Mouse (Mus musculus) heart, postnatal 0 days (tissue): ENCODE results near the gene Otulin. TPM values are rescaled to one million over a fixed set of nuclear protein-coding genes. Genes with fewer than 3 reads are reported as not detected.
A peak's percentile ranks its signal among the peaks of the same experiment; 100 is the strongest.

Experiments
- ATAC-seq: fragments of 200-750 bp; cut with Nextera tagmentation; 2 replicates; pipeline ENCODE4 v1.8.0; 2017; ENCODE audit warnings: low read depth, moderate number of reproducible peaks, moderate library complexity; ENCODE audit not compliant: insufficient read depth
- DNase-seq: peaks from one replicate; pipeline ENCODE4 v3.0.0-alpha.2; 2016; ENCODE audit warnings: low spot score
- H3K27ac ChIP-seq: fragments of 300-500 bp; sonication (generic); 2 replicates; pipeline ENCODE4 v1.5.1; 2014; ENCODE audit warnings: low read depth, mild to moderate bottlenecking
- H3K27me3 ChIP-seq: fragments of 300-500 bp; sonication (generic); 2 replicates; pipeline ENCODE4 v1.6.1; 2014; ENCODE audit warnings: low read length, mixed read lengths; ENCODE audit not compliant: control insufficient read depth, insufficient read depth
- H3K36me3 ChIP-seq: fragments of 300-500 bp; sonication (generic); replicated peaks from 2 replicates; pipeline ENCODE4 v1.6.1; 2014; ENCODE audit warnings: low read length, mixed read lengths; ENCODE audit not compliant: control insufficient read depth, insufficient read depth
- H3K4me1 ChIP-seq: fragments of 300-500 bp; sonication (generic); 2 replicates; pipeline ENCODE4 v1.6.1; 2014; ENCODE audit warnings: antibody characterized with exemption; ENCODE audit not compliant: control insufficient read depth, insufficient read depth
- H3K4me2 ChIP-seq: fragments of 300-500 bp; sonication (generic); 2 replicates; pipeline ENCODE4 v1.6.1; 2014; ENCODE audit warnings: low read depth, mild to moderate bottlenecking, low read length, moderate library complexity
- H3K4me3 ChIP-seq: fragments of 300-500 bp; sonication (generic); 2 replicates; pipeline ENCODE4 v1.5.1; 2014; ENCODE audit warnings: low read depth, low read length
- H3K9ac ChIP-seq: fragments of 300-500 bp; sonication (generic); replicated peaks from 2 replicates; pipeline ENCODE4 v1.6.1; 2014; ENCODE audit warnings: low read depth, low read length, mixed read lengths
- H3K9me3 ChIP-seq: fragments of 300-500 bp; sonication (generic); replicated peaks from 2 replicates; pipeline ENCODE4 v1.6.1; 2016; ENCODE audit warnings: low read length; ENCODE audit not compliant: control insufficient read depth
- CTCF ChIP-seq: IDR thresholded peaks from 2 replicates; pipeline ENCODE4 v1.5.1; 2016; ENCODE audit warnings: antibody characterized with exemption, control low read depth, low read depth
- EP300 ChIP-seq: IDR thresholded peaks from 2 replicates; pipeline ENCODE4 v1.6.1; 2016; ENCODE audit warnings: antibody characterized with exemption, low read depth
- WGBS: fragments of 180-500 bp; shearing (Covaris S2); extraction: QIAGEN DNeasy Blood & Tissue Kit; methylation state at CpG from one replicate; pipeline ENCODE4 v1.1.7; 2014; 5-methylcytosine and 5-hydroxymethylcytosine counted together
- polyA plus RNA-seq: library from polyadenylated mRNA; unstranded; fragments of >200 nt; fragmentation: Nextera tagmentation; extraction: Ambion mirVana; gene quantifications from 2 replicates; pipeline ENCODE4 v1.2.1, GENCODE M21; 2015
- total RNA-seq: library from RNA; depleted of rRNA; stranded (reverse); fragments of >200 nt; gene quantifications from 2 replicates; pipeline ENCODE4 v1.2.3, GENCODE M21; 2014; ENCODE audit warnings: low replicate concordance

Gene Otulin
- total and polyA plus RNA-seq, 2 experiments from 2014 or later: 26.3 to 36.1 TPM

DNA sequence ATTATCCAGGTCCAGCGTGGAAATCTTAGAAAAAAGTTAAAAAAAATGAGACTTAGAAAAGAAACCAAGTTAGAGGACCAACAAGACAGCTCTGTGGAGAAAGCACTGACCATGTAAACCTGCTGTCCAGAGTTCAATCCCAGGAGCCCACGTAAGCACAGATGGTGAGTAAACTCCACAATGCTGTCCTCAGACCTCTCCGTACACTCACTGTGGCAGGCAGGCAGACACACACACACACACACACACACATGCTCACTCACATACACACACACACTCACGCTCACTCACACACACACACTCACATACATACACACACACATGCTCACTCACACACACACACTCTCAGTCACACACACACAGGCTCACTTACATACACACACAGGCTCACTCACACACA is 17.2 kb downstream of the Otulin start:
- H3K4me1 ChIP-seq: peaks cover 11% of the 10 kb centered on the region
- no peak overlapping the region for H3K27ac ChIP-seq
- H3K4me3 ChIP-seq: no peak overlapping the region
- H3K4me2 ChIP-seq: no peak overlapping the region
- TF ChIP-seq EP300: no peak
- no peak for TF ChIP-seq CTCF
- ATAC-seq (no peak), DNase-seq (no peak)
- H3K27me3 ChIP-seq: no peaks in the 10 kb centered on the region
- no peak overlapping the region for H3K9ac ChIP-seq
- H3K9me3 ChIP-seq: no peaks in the 10 kb centered on the region
- peaks cover 60% of the 10 kb centered on the region for H3K36me3 ChIP-seq
- WGBS: 90% methylated on average over 4 of the region's 4 CpGs

DNA sequence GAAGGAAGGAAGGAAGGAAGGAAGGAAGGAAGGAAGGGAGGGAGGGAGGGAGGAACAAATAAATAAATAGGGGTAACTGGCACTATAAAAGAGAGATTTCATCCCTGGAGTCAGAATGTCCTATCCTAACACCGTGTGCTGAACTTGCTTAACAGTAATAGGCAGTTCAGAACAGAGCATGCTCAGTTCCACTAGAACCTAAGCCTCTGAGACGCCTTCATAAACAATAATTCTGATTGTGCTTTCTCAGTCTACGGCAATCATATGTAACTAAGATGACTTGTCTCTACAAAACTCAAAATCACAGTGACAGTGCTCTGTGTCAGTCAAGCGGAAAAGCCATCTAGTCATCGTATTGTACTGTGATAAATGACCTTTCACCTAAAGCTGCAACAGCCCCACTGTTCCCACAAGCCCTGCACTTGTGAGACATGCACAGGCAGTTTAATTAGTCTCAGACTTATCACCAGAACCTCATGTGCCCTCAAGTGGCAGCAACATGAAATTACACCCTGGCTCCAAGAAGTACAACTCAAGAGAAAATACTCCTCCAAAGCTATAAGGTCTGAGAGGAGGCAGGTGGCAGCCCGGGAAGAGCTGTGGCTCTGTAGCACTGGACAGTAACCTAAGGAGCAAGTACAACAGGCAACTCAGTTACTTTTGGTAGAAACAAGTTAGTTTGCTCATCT is 17.8 kb downstream of the Otulin start:
- Histone ChIP-seq H3K27ac (no peak overlapping the region), H3K4me1 (peaks cover 11% of the 10 kb centered on the region), H3K4me3 (no peak overlapping the region), H3K36me3 (peaks cover 59% of the 10 kb centered on the region), H3K9ac (no peak overlapping the region), H3K27me3 (no peaks in the 10 kb centered on the region), H3K4me2 (no peak overlapping the region), H3K9me3 (no peaks in the 10 kb centered on the region)
- TF ChIP-seq EP300 (no peak), CTCF (peak; percentile 86)
- peak; percentile 76 for ATAC-seq
- 48% methylated on average over 6 of the region's 6 CpGs for WGBS
- peak; percentile 78 for DNase-seq

DNA sequence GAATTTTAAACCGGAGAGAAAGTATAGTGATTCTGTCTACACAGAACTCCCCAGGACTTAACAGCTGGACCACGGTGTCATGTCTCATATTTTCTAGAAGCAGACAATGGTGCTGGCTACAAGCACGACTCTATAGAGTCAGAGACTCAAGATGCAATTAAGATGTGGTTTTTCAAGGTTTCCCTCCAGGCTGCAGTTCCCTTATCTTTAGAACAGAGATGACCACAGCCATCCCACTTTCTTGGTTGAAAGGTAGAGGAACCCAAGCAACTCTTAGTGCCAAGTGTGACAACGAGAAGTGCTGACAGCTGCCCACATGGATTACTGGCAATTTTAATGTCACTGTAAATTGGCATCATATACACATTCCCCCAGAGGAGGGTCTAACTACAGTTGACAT is 20.9 kb downstream of the Otulin start:
- Histone ChIP-seq H3K4me1 (no peaks in the 10 kb centered on the region), H3K27ac (no peak overlapping the region), H3K9ac (no peak overlapping the region), H3K4me3 (no peak overlapping the region), H3K36me3 (peaks cover 70% of the 10 kb centered on the region), H3K4me2 (no peak overlapping the region), H3K9me3 (no peaks in the 10 kb centered on the region), H3K27me3 (no peaks in the 10 kb centered on the region)
- no peak for DNase-seq
- 84% methylated on average over 4 of the region's 4 CpGs for WGBS
- no peak for ATAC-seq
- TF ChIP-seq EP300 (no peak), CTCF (no peak)

DNA sequence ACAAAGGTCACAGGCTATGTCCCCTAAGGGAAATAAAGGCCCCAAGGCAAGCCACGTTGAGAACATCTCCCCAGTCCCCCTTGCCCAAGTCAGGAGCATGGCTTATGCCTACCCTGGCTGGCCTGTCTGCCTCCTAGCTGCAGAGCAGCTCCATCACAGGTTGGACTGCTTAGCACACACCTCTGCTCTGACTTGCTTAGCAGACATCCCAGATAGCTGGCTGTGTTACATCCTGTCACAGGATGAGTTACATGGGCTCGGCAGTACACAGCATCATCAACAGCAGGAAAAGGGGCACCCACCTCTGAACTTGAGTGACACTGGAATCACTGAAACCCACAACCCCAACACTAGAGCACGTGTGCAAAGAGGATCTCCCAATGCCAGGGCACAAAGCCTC is 25.2 kb downstream of the Otulin start:
- 71% methylated on average over 3 of the region's 3 CpGs for WGBS
- Histone ChIP-seq H3K4me1 (no peaks in the 10 kb centered on the region), H3K4me3 (no peak overlapping the region), H3K9ac (no peak overlapping the region), H3K27ac (no peak overlapping the region), H3K4me2 (no peak overlapping the region), H3K27me3 (no peaks in the 10 kb centered on the region), H3K36me3 (peaks cover 66% of the 10 kb centered on the region), H3K9me3 (no peaks in the 10 kb centered on the region)
- DNase-seq (no peak), ATAC-seq (no peak)
- TF ChIP-seq EP300 (no peak), CTCF (no peak; the same call in 1 of the 2 replicates)

DNA sequence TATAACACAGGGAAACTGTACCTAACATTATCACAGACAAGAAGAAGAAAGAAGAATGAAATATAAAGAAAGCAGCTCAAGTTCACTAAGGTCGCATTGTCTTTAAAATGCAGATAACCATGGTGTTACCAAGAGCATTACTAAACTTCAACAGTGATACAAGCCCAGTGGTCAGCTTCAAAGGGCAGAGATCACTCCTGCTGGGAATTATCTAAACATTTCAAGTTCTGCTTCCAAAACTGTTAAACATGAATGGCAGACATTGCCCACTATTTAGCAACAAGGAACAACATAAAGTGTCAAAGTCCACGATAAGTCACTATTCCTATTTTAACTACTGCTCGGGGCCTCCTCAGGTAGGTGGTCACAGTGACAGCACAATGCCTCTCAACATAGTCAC is 25.9 kb downstream of the Otulin start:
- H3K27ac ChIP-seq: no peak overlapping the region
- no peak overlapping the region for H3K4me2 ChIP-seq
- no peak for TF ChIP-seq EP300
- TF ChIP-seq CTCF: no peak
- ATAC-seq (no peak), DNase-seq (no peak)
- no peaks in the 10 kb centered on the region for H3K27me3 ChIP-seq
- H3K9ac ChIP-seq: no peak overlapping the region
- no peak overlapping the region for H3K4me3 ChIP-seq
- H3K36me3 ChIP-seq: peaks cover 70% of the 10 kb centered on the region
- WGBS: 90% methylated on average over 3 of the region's 3 CpGs
- H3K4me1 ChIP-seq: no peaks in the 10 kb centered on the region
- no peaks in the 10 kb centered on the region for H3K9me3 ChIP-seq

DNA sequence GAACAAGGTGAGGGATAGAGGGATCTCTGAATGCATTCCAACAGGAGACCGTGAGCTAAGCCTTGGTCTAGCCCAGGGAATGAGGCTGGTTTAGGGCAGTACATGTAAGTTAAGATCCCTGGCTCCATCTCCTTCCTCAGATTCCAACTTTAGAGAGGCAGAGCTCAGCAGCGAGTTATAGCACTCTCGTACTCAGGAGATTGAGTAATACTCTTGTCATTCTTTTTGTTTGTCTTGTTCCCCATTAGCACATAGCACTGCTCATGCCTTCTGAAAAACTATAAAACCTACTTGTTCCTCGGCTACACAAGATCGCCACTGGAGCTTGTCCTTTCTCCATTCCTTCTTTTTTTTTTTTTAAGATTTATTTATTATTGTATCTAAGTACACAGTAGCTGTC is 30.0 kb downstream of the Otulin start:
- no peak for DNase-seq
- Histone ChIP-seq H3K4me3 (no peak overlapping the region), H3K9ac (no peak overlapping the region), H3K4me2 (no peak overlapping the region), H3K9me3 (no peaks in the 10 kb centered on the region), H3K27ac (no peak overlapping the region), H3K36me3 (peaks cover 57% of the 10 kb centered on the region), H3K4me1 (peaks cover 19% of the 10 kb centered on the region), H3K27me3 (no peaks in the 10 kb centered on the region)
- no peak for TF ChIP-seq CTCF
- TF ChIP-seq EP300: no peak
- WGBS: 84% methylated on average over 5 of the region's 5 CpGs
- ATAC-seq: no peak
